Mouse (Mus musculus) common myeloid progenitor, adult 5-6 weeks (primary cell): ENCODE measurements around the gene Spast. TPM values are rescaled to one million over a fixed set of nuclear protein-coding genes. Genes with fewer than 3 reads are reported as not detected.
"Not testable (repeated sequence)": the region's sequence is repeated elsewhere in the genome, so short reads cannot be mapped to it uniquely, and the experiment has no call there.

Experiments
- ATAC-seq: replicated peaks from 2 replicates; pipeline ENCODE4 v1.8.0; 2016; ENCODE audit warnings: low read depth, mild to moderate bottlenecking, moderate TSS enrichment, inconsistent platforms; ENCODE audit not compliant: poor library complexity, severe bottlenecking
- total RNA-seq: library from RNA; stranded (forward); fragments of 200-1000, 187-1606 nt; gene quantifications from 2 replicates; pipeline ENCODE4 v1.2.3, GENCODE M21; 2017

Gene Spast
- total RNA-seq, 1 experiment from 2014 or later = 55.8 TPM

DNA sequence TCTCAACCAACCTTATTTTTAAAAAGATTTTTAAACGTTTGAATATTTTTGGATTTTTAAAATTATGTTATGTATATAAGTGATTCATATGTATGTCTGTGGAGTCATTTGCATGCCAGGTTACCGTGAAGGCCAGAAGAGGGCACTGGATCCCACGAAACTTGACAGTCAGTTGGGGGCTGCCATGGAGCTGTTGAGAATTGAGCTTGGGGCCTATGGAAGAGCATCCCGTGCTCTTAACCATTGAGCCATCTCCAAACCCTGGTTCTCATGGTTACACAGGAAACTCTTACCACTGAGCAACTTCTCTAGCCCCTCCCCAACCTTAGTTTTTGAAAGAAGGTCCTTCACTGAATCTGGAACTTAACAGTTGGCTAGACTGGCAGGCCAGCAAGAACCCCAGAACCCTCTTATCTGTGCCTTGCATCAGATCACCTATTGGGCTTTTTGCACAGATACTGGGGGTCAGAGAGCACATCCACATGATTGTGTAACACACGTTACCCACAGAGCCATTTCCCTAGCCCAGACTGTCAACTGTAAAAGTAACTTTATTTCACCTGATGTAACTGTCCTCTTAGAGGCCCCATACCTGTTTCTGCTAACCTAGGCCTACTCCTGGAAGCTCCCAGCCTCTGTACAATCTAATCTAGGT, 16.3 kb upstream of the Spast start:
- ATAC-seq = peak; percentile 60

- no peak for ATAC-seq
Measured at GRCm38 (mm10) chr17:74323844-74324243, 14.9 kb upstream of the Spast start, which contains the start of gene Dpy30. Gene Dpy30 (minus strand): TSS chr17:74323944.

GRCm38 (mm10) chr17:74327195-74327594, 11.6 kb upstream of the Spast start:
- not testable (repeated sequence) for ATAC-seq

DNA sequence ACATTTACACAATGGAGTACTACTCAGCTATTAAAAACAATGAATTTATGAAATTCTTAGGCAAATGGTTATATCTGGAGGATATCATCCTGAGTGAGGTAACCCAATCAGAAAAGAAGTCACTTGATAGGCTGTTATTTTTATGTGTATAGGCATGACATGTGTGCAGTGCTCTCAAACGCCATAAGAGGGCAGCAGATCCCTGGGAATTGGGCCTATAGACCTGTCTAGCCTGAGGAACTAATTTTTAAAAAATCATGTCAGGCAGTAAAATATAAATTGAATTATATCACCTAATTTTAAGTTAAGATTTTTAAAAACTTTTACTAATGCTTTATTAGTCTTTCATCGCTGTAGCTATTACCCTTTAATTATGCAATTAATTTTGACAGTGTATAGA, 10.6 kb upstream of the Spast start:
- peak; percentile 95 for ATAC-seq

GRCm38 (mm10) chr17:74331049-74331676, 7.6 kb upstream of the Spast start:
- no peak for ATAC-seq

GRCm38 (mm10) chr17:74338225-74338931, 409 bp upstream of the Spast start:
- peak; percentile 96 for ATAC-seq

DNA sequence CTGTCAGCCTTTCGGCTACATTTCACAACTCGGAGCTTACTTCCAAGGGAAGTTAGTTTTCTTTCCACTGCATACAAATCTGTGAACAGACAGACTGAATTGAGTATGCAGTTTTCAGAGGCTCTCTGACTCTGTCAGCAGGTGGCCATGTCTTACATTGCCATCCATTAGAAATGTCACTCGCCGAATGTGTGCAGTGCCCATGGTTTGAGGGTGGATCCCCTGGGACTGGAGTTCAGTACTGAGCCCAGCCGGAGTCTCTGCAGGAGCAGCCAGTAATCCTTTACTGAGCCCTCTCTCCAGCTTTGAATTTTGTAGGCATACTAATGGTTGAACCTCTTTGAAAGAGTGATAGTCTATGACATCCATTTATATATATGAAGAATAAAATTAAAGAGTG, 2.4 kb downstream of the Spast start:
- ATAC-seq = no peak

DNA sequence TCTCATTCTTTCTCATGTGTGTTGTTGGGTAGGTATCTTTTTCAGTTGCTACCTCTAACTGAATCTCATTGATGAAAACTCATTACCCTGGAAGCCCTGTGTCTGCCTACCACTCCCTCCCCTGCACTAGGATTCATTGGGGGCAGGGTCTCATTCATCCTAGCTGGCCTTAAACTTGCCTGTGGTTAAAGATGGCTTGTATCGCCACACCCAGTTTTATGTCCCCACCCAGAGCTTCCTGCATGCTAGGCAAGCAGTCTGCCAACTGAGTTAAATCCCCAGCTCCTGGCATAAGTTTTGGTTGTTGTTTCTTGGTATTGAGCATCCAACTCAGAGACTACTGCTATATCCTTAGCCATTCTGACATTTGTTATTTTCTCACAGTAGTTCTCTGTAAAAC, 24.8 kb downstream of the Spast start:
- peak; percentile 60; the same call in 1 of the 2 replicates for ATAC-seq

- ATAC-seq = no peak
Measured at GRCm38 (mm10) chr17:74376916-74377315, 38.1 kb downstream of the Spast start.

- ATAC-seq = no peak
Measured at GRCm38 (mm10) chr17:74386657-74387056, 47.9 kb downstream of the Spast start.

DNA sequence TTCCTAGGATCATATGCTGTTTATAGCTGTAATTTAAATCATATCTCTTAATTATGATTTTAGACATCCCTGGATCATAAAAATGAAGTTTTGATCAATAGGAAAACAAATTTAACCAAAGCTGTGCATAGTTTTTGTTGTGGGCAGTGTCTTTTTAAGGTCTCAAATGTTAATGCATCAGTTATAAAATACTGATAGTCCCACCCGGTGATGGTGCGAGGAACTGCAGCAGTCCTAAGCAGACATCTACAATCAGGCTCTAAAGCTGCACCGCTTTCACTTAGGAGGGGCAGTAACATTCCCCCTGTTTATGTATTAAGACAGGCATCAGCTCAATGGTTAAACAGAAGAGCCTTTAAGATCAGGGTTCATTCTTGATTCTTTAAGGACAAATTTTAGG, 51.1 kb downstream of the Spast start:
- ATAC-seq = peak; percentile 52; the same call in 1 of the 2 replicates

- ATAC-seq = no peak
Measured at GRCm38 (mm10) chr17:74394381-74394780, 55.6 kb downstream of the Spast start.

DNA sequence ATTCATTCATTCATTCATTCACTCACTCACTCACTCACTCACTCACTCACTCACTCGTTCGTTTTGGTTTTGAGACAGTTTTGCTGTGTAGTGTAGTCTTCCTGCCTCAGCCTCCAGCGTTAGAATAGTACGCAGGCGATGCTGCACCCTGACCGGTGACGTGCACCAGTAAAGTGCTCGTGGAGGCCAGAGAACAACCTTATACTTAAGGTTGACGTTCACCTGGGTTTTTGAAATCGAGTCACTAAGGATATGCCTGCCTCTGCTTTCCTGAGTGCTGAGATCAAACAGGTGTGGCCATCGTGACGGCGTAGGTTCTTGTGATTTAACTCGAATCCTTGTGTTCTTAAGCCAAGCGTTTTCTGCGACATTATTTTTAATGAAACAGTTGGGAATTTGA, 56.1 kb downstream of the Spast start:
- ATAC-seq = peak; percentile 12; the same call in 1 of the 2 replicates

- peak; percentile 97 for ATAC-seq
Measured at GRCm38 (mm10) chr17:74395383-74396065, 56.7 kb downstream of the Spast start, which contains the start of gene Slc30a6. Gene Slc30a6 (plus strand): TSS chr17:74395608.

- ATAC-seq = no peak
Measured at GRCm38 (mm10) chr17:74396766-74397165, 58.0 kb downstream of the Spast start.

DNA sequence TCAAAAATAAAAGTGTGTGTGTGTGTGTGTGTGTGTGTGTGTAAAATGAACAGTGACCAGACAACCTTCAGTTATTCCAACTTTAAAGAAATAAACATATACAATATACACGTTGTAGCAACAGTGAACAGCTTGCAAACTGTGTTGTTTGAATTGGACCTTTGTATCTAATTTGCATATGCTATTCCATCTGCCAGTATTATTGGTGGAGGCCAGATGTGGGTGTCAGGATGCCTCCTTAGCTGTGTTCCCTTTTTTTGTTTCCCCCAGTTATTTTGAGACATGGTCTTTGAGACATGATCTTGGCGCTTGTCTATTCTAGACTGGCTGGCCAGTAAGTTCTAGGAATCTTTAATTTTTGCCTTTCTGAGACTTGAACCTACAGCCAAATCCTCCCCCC, 58.4 kb downstream of the Spast start:
- ATAC-seq = no peak

DNA sequence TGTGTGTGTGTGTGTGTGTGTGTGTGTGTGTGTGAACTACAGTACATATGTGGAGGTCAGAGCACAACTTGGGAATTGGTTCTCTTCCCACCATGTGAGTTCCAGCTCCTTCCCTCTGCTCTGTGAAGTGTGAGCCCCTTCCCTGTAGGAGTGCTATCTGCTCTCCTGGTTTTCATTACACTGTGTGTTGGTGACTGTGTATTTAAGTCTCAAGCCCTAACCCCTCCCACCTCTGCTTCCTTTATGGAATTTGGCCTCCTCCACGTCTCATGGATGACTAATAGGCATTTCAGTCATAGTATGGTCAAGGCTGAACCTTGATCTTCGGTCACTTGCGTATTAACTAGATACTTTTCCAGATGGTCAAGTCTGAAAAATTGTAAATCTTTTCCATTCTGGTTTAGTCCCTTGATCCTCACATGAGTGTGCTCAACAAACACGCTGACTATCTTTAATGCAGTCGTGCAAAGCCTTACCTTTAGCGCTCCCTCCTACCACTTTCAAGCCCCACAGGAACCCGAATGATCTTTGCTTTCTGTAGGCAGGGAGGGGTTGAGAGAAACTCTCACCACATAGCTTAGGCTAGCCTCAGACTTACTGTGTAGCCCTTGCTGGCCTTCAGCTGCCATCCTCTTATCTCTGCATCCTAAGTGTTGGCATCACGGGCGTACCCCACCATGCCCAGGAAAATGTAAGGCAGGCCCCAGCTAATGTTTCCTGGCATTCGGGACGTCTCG, 63.9 kb downstream of the Spast start:
- ATAC-seq = no peak

GRCm38 (mm10) chr17:74406487-74406886, 67.7 kb downstream of the Spast start:
- ATAC-seq = no peak

- no peak for ATAC-seq
Measured at GRCm38 (mm10) chr17:74409722-74410121, 70.9 kb downstream of the Spast start.

- no peak for ATAC-seq
Measured at GRCm38 (mm10) chr17:74413324-74413723, 74.5 kb downstream of the Spast start.
